Mouse (Mus musculus) CH12F3 (cell line): Measurements from ENCODE around the gene Plppr1.

Experiments
- in situ Hi-C: fragments of 300-500 bp; cut with MboI; formaldehyde crosslinking; loops from 2 replicates; pipeline ENCODE4 v1.14.3; 2020; ENCODE audit warnings: low sequenced_read_pairs

Gene Plppr1

GRCm38 (mm10) chr4:49059021-49059401, at the start of gene Plppr1:
Gene Plppr1 (plus strand): TSS chr4:49059273.
- in situ Hi-C loops = no loop called here

GRCm38 (mm10) chr4:49016701-49017100, 42.4 kb upstream of the Plppr1 start:
- in situ Hi-C loops = no loop called here

GRCm38 (mm10) chr4:49023221-49023620, 35.9 kb upstream of the Plppr1 start:
- in situ Hi-C loops = no loop called here

GRCm38 (mm10) chr4:49038311-49038710, 20.8 kb upstream of the Plppr1 start:
- in situ Hi-C loops = no loop called here

- in situ Hi-C loops = no loop called here
Observed at GRCm38 (mm10) chr4:49039854-49040253, 19.2 kb upstream of the Plppr1 start.

- in situ Hi-C loops = no loop called here
Observed at GRCm38 (mm10) chr4:49041655-49042054, 17.4 kb upstream of the Plppr1 start.

- in situ Hi-C loops = no loop called here
Observed at GRCm38 (mm10) chr4:49050628-49051027, 8.4 kb upstream of the Plppr1 start.

GRCm38 (mm10) chr4:49057916-49058315, 1.2 kb upstream of the Plppr1 start:
- in situ Hi-C loops = no loop called here

GRCm38 (mm10) chr4:49058557-49058956, 516 bp upstream of the Plppr1 start:
- in situ Hi-C loops = no loop called here

GRCm38 (mm10) chr4:49059402-49060381, 619 bp downstream of the Plppr1 start:
- in situ Hi-C loops = no loop called here

GRCm38 (mm10) chr4:49069471-49069870, 10.4 kb downstream of the Plppr1 start:
- in situ Hi-C loops = no loop called here

GRCm38 (mm10) chr4:49072886-49073285, 13.8 kb downstream of the Plppr1 start:
- in situ Hi-C loops = no loop called here

- in situ Hi-C loops = no loop called here
Observed at GRCm38 (mm10) chr4:49075881-49076280, 16.8 kb downstream of the Plppr1 start.

- in situ Hi-C loops = no loop called here
Observed at GRCm38 (mm10) chr4:49079399-49079798, 20.3 kb downstream of the Plppr1 start.

- in situ Hi-C loops = no loop called here
Observed at GRCm38 (mm10) chr4:49088205-49088604, 29.1 kb downstream of the Plppr1 start.

- in situ Hi-C loops = no loop called here
Observed at GRCm38 (mm10) chr4:49090461-49090860, 31.4 kb downstream of the Plppr1 start.

GRCm38 (mm10) chr4:49099448-49099847, 40.4 kb downstream of the Plppr1 start:
- in situ Hi-C loops = no loop called here

GRCm38 (mm10) chr4:49101934-49102768, 43.1 kb downstream of the Plppr1 start:
- in situ Hi-C loops = no loop called here

GRCm38 (mm10) chr4:49102769-49103193, 43.7 kb downstream of the Plppr1 start:
- in situ Hi-C loops = no loop called here

- in situ Hi-C loops = no loop called here
Observed at GRCm38 (mm10) chr4:49104860-49105259, 45.8 kb downstream of the Plppr1 start.

GRCm38 (mm10) chr4:49107895-49108294, 48.8 kb downstream of the Plppr1 start:
- in situ Hi-C loops = no loop called here

GRCm38 (mm10) chr4:49108371-49108770, 49.3 kb downstream of the Plppr1 start:
- in situ Hi-C loops = no loop called here
